Mouse (Mus musculus): ENCODE measurements around the gene Spaca7.
A peak's percentile ranks its signal among the peaks of the same experiment; 100 is the strongest.
"Not testable (repeated sequence)": the region's sequence is repeated elsewhere in the genome, so short reads cannot be mapped to it uniquely, and the experiment has no call there.

The Spaca7 gene

GRCm38 (mm10) chr8:12576003-12576402, 3.2 kb downstream of the Spaca7 start:
- H3K4me1 ChIP-seq (replicated peaks; ENCODE audit: low read depth, low read length) = peaks cover 5% of the 10 kb centered on the region; the same call in 1 of the 2 replicates
- no peak overlapping the region for H3K4me3 ChIP-seq (replicated peaks; ENCODE audit: low read length)
- H3K27me3 ChIP-seq (ENCODE audit: insufficient read depth, low read length) = peaks cover 24% of the 10 kb centered on the region
- no peaks in the 10 kb centered on the region for H3K36me3 ChIP-seq (ENCODE audit: insufficient read depth, low read length)
- TF ChIP-seq POU5F1 (IDR thresholded peaks at IDR 0.05; ENCODE audit: borderline replicate concordance, low read length) (no peak), NANOG (IDR thresholded peaks at IDR 0.05; ENCODE audit: borderline replicate concordance, low read length) (no peak), CTCF (conservative IDR thresholded peaks at IDR 0.05; ENCODE audit: low read length) (no peak)
- no peaks in the 10 kb centered on the region for H3K9me3 ChIP-seq (ENCODE audit: low read length)

GRCm38 (mm10) chr8:12576739-12577138, 3.9 kb downstream of the Spaca7 start:
- H3K36me3 ChIP-seq (ENCODE audit: insufficient read depth, low read length) = no peaks in the 10 kb centered on the region
- H3K4me3 ChIP-seq (replicated peaks; ENCODE audit: low read length) = no peak overlapping the region
- TF ChIP-seq POU5F1 (IDR thresholded peaks at IDR 0.05; ENCODE audit: borderline replicate concordance, low read length) (no peak), CTCF (conservative IDR thresholded peaks at IDR 0.05; ENCODE audit: low read length) (no peak), NANOG (IDR thresholded peaks at IDR 0.05; ENCODE audit: borderline replicate concordance, low read length) (no peak)
- no peaks in the 10 kb centered on the region for H3K9me3 ChIP-seq (ENCODE audit: low read length)
- peaks cover 24% of the 10 kb centered on the region for H3K27me3 ChIP-seq (ENCODE audit: insufficient read depth, low read length)
- H3K4me1 ChIP-seq (replicated peaks; ENCODE audit: low read depth, low read length) = peaks cover 5% of the 10 kb centered on the region; the same call in 1 of the 2 replicates

GRCm38 (mm10) chr8:12579339-12579999, 6.6 kb downstream of the Spaca7 start:
- not testable (repeated sequence) for H3K9me3 ChIP-seq (ENCODE audit: low read length); H3K36me3 ChIP-seq (ENCODE audit: insufficient read depth, low read length); H3K27me3 ChIP-seq (ENCODE audit: insufficient read depth, low read length); H3K4me3 ChIP-seq (replicated peaks; ENCODE audit: low read length); H3K4me1 ChIP-seq (replicated peaks; ENCODE audit: low read depth, low read length)

GRCm38 (mm10) chr8:12583785-12584184, 11.0 kb downstream of the Spaca7 start:
- TF ChIP-seq CTCF (conservative IDR thresholded peaks at IDR 0.05; ENCODE audit: low read length) (no peak), NANOG (IDR thresholded peaks at IDR 0.05; ENCODE audit: borderline replicate concordance, low read length) (no peak), POU5F1 (IDR thresholded peaks at IDR 0.05; ENCODE audit: borderline replicate concordance, low read length) (no peak)
- H3K9me3 ChIP-seq (ENCODE audit: low read length) = peaks cover 4% of the 10 kb centered on the region
- no peaks in the 10 kb centered on the region for H3K4me1 ChIP-seq (replicated peaks; ENCODE audit: low read depth, low read length)
- H3K27me3 ChIP-seq (ENCODE audit: insufficient read depth, low read length) = peaks cover 4% of the 10 kb centered on the region; the same call in 1 of the 2 replicates
- no peaks in the 10 kb centered on the region for H3K36me3 ChIP-seq (ENCODE audit: insufficient read depth, low read length)
- H3K4me3 ChIP-seq (replicated peaks; ENCODE audit: low read length) = no peak overlapping the region

- H3K4me3 ChIP-seq (replicated peaks; ENCODE audit: low read length) = no peak overlapping the region
- no peaks in the 10 kb centered on the region for H3K27me3 ChIP-seq (ENCODE audit: insufficient read depth, low read length)
- TF ChIP-seq POU5F1 (IDR thresholded peaks at IDR 0.05; ENCODE audit: borderline replicate concordance, low read length) (no peak), CTCF (conservative IDR thresholded peaks at IDR 0.05; ENCODE audit: low read length) (peak; percentile 82)
- H3K36me3 ChIP-seq (ENCODE audit: insufficient read depth, low read length) = no peaks in the 10 kb centered on the region
- H3K4me1 ChIP-seq (replicated peaks; ENCODE audit: low read depth, low read length) = peaks cover 6% of the 10 kb centered on the region
- H3K9me3 ChIP-seq (ENCODE audit: low read length) = no peaks in the 10 kb centered on the region
These were observed 34.4 kb downstream of the Spaca7 start for GRCm38 (mm10) chr8:12607223-12607622.

GRCm38 (mm10) chr8:12608810-12609209, 36.0 kb downstream of the Spaca7 start:
- H3K4me1 ChIP-seq (replicated peaks; ENCODE audit: low read depth, low read length) = peaks cover 6% of the 10 kb centered on the region
- H3K36me3 ChIP-seq (ENCODE audit: insufficient read depth, low read length) = no peaks in the 10 kb centered on the region
- no peak overlapping the region for H3K4me3 ChIP-seq (replicated peaks; ENCODE audit: low read length)
- no peaks in the 10 kb centered on the region for H3K27me3 ChIP-seq (ENCODE audit: insufficient read depth, low read length)
- TF ChIP-seq CTCF (conservative IDR thresholded peaks at IDR 0.05; ENCODE audit: low read length) (no peak), POU5F1 (IDR thresholded peaks at IDR 0.05; ENCODE audit: borderline replicate concordance, low read length) (no peak), NANOG (IDR thresholded peaks at IDR 0.05; ENCODE audit: borderline replicate concordance, low read length) (no peak)
- no peaks in the 10 kb centered on the region for H3K9me3 ChIP-seq (ENCODE audit: low read length)

- TF ChIP-seq CTCF (conservative IDR thresholded peaks at IDR 0.05; ENCODE audit: low read length) = no peak
- TF ChIP-seq NANOG (IDR thresholded peaks at IDR 0.05; ENCODE audit: borderline replicate concordance, low read length) = no peak
- TF ChIP-seq POU5F1 (IDR thresholded peaks at IDR 0.05; ENCODE audit: borderline replicate concordance, low read length) = no peak
- Histone ChIP-seq H3K36me3 (ENCODE audit: insufficient read depth, low read length) (no peaks in the 10 kb centered on the region), H3K4me3 (replicated peaks; ENCODE audit: low read length) (no peak overlapping the region), H3K4me1 (replicated peaks; ENCODE audit: low read depth, low read length) (peaks cover 6% of the 10 kb centered on the region), H3K27me3 (ENCODE audit: insufficient read depth, low read length) (no peaks in the 10 kb centered on the region), H3K9me3 (ENCODE audit: low read length) (no peaks in the 10 kb centered on the region)
These were observed 37.1 kb downstream of the Spaca7 start for GRCm38 (mm10) chr8:12609752-12610449.

GRCm38 (mm10) chr8:12613201-12613600, 40.4 kb downstream of the Spaca7 start:
- H3K36me3 ChIP-seq (ENCODE audit: insufficient read depth, low read length) = no peaks in the 10 kb centered on the region; the same call in 1 of the 2 replicates
- H3K4me3 ChIP-seq (replicated peaks; ENCODE audit: low read length) = no peak overlapping the region
- peaks cover 14% of the 10 kb centered on the region for H3K4me1 ChIP-seq (replicated peaks; ENCODE audit: low read depth, low read length)
- no peaks in the 10 kb centered on the region for H3K9me3 ChIP-seq (ENCODE audit: low read length)
- no peak for TF ChIP-seq POU5F1 (IDR thresholded peaks at IDR 0.05; ENCODE audit: borderline replicate concordance, low read length)
- no peak for TF ChIP-seq CTCF (conservative IDR thresholded peaks at IDR 0.05; ENCODE audit: low read length)
- no peak for TF ChIP-seq NANOG (IDR thresholded peaks at IDR 0.05; ENCODE audit: borderline replicate concordance, low read length)
- no peaks in the 10 kb centered on the region for H3K27me3 ChIP-seq (ENCODE audit: insufficient read depth, low read length)

GRCm38 (mm10) chr8:12617369-12617768, 44.5 kb downstream of the Spaca7 start:
- H3K27me3 ChIP-seq (ENCODE audit: insufficient read depth, low read length); H3K9me3 ChIP-seq (ENCODE audit: low read length); H3K4me3 ChIP-seq (replicated peaks; ENCODE audit: low read length): not testable (repeated sequence)
- H3K36me3 ChIP-seq (ENCODE audit: insufficient read depth, low read length) = peaks cover 25% of the 10 kb centered on the region
- peaks cover 14% of the 10 kb centered on the region for H3K4me1 ChIP-seq (replicated peaks; ENCODE audit: low read depth, low read length)

Measured in E14TG2a.4 (cell line).